Mouse (Mus musculus): ENCODE data around the gene Phkb. TPM values are rescaled to one million over a fixed set of nuclear protein-coding genes. Genes with fewer than 3 reads are reported as not detected.
"Not testable (repeated sequence)": the region's sequence is repeated elsewhere in the genome, so short reads cannot be mapped to it uniquely, and the experiment has no call there.

Gene Phkb
- polyA plus RNA-seq, 1 experiment from 2014 or later, result 52.4 TPM

GRCm38 (mm10) chr8:85854220-85855123 is 13.7 kb downstream of the Phkb start:
- Histone ChIP-seq H3K4me3 (ENCODE audit: low read depth, low read length) (no peak overlapping the region), H3K36me3 (ENCODE audit: control insufficient read depth, insufficient read depth, low read length) (no peaks in the 10 kb centered on the region), H3K9ac (ENCODE audit: low read depth, low read length) (no peak overlapping the region), H3K27ac (replicated peaks; ENCODE audit: low read depth, low read length) (no peak overlapping the region), H3K4me2 (ENCODE audit: low read depth, low read length) (no peak overlapping the region), H3K4me1 (ENCODE audit: control insufficient read depth, insufficient read depth, low read length) (no peaks in the 10 kb centered on the region), H3K9me3 (ENCODE audit: control insufficient read depth, low read length) (no peaks in the 10 kb centered on the region), H3K27me3 (replicated peaks; ENCODE audit: control insufficient read depth, insufficient read depth, low read length) (no peaks in the 10 kb centered on the region)
- DNase-seq (ENCODE audit: low spot score) (no peak), ATAC-seq (ENCODE audit: low read depth) (no peak)
- 89% methylated on average over 19 of the region's 19 CpGs for WGBS

GRCm38 (mm10) chr8:85857227-85857896 is 16.6 kb downstream of the Phkb start:
- 44% methylated on average over 11 of the region's 11 CpGs for WGBS
- ATAC-seq (ENCODE audit: low read depth); H3K4me1 ChIP-seq (ENCODE audit: control insufficient read depth, insufficient read depth, low read length); H3K27ac ChIP-seq (replicated peaks; ENCODE audit: low read depth, low read length); H3K9me3 ChIP-seq (ENCODE audit: control insufficient read depth, low read length); H3K4me3 ChIP-seq (ENCODE audit: low read depth, low read length); H3K4me2 ChIP-seq (ENCODE audit: low read depth, low read length); H3K27me3 ChIP-seq (replicated peaks; ENCODE audit: control insufficient read depth, insufficient read depth, low read length); H3K9ac ChIP-seq (ENCODE audit: low read depth, low read length); H3K36me3 ChIP-seq (ENCODE audit: control insufficient read depth, insufficient read depth, low read length); DNase-seq (ENCODE audit: low spot score): not testable (repeated sequence)

- Histone ChIP-seq H3K36me3 (ENCODE audit: control insufficient read depth, insufficient read depth, low read length) (no peaks in the 10 kb centered on the region), H3K4me2 (ENCODE audit: low read depth, low read length) (no peak overlapping the region), H3K4me1 (ENCODE audit: control insufficient read depth, insufficient read depth, low read length) (no peaks in the 10 kb centered on the region), H3K4me3 (ENCODE audit: low read depth, low read length) (no peak overlapping the region), H3K27ac (replicated peaks; ENCODE audit: low read depth, low read length) (no peak overlapping the region), H3K9me3 (ENCODE audit: control insufficient read depth, low read length) (no peaks in the 10 kb centered on the region), H3K27me3 (replicated peaks; ENCODE audit: control insufficient read depth, insufficient read depth, low read length) (no peaks in the 10 kb centered on the region), H3K9ac (ENCODE audit: low read depth, low read length) (no peak overlapping the region)
- WGBS, result 50% methylated on average over 5 of the region's 5 CpGs
- DNase-seq (ENCODE audit: low spot score) (no peak), ATAC-seq (ENCODE audit: low read depth) (no peak)
Observed at GRCm38 (mm10) chr8:85860612-85861011, 19.9 kb downstream of the Phkb start.

GRCm38 (mm10) chr8:85862381-85862780 is 21.6 kb downstream of the Phkb start:
- H3K9me3 ChIP-seq (ENCODE audit: control insufficient read depth, low read length), result no peaks in the 10 kb centered on the region
- no peaks in the 10 kb centered on the region for H3K36me3 ChIP-seq (ENCODE audit: control insufficient read depth, insufficient read depth, low read length)
- H3K4me3 ChIP-seq (ENCODE audit: low read depth, low read length), result no peak overlapping the region
- 50% methylated on average over 1 of the region's 1 CpGs for WGBS
- H3K4me1 ChIP-seq (ENCODE audit: control insufficient read depth, insufficient read depth, low read length), result no peaks in the 10 kb centered on the region
- ATAC-seq (ENCODE audit: low read depth) (no peak), DNase-seq (ENCODE audit: low spot score) (no peak)
- H3K27me3 ChIP-seq (replicated peaks; ENCODE audit: control insufficient read depth, insufficient read depth, low read length), result no peaks in the 10 kb centered on the region
- no peak overlapping the region for H3K9ac ChIP-seq (ENCODE audit: low read depth, low read length)
- no peak overlapping the region for H3K27ac ChIP-seq (replicated peaks; ENCODE audit: low read depth, low read length)
- no peak overlapping the region for H3K4me2 ChIP-seq (ENCODE audit: low read depth, low read length)

- H3K27ac ChIP-seq (replicated peaks; ENCODE audit: low read depth, low read length), result peak overlapping the region; percentile 58
- H3K9me3 ChIP-seq (ENCODE audit: control insufficient read depth, low read length), result no peaks in the 10 kb centered on the region
- ATAC-seq (ENCODE audit: low read depth) (peak; percentile 79), DNase-seq (ENCODE audit: low spot score) (peak; percentile 89)
- no peaks in the 10 kb centered on the region for H3K36me3 ChIP-seq (ENCODE audit: control insufficient read depth, insufficient read depth, low read length)
- no peak overlapping the region for H3K4me2 ChIP-seq (ENCODE audit: low read depth, low read length)
- WGBS, result 41% methylated on average over 2 of the region's 2 CpGs
- 0 out of 2 replicates have a peak, but pooled peaks cover 10% of the 10 kb centered on the region for H3K4me1 ChIP-seq (ENCODE audit: control insufficient read depth, insufficient read depth, low read length)
- no peak overlapping the region for H3K4me3 ChIP-seq (ENCODE audit: low read depth, low read length)
- no peak overlapping the region for H3K9ac ChIP-seq (ENCODE audit: low read depth, low read length)
- no peaks in the 10 kb centered on the region for H3K27me3 ChIP-seq (replicated peaks; ENCODE audit: control insufficient read depth, insufficient read depth, low read length)
Observed at GRCm38 (mm10) chr8:85871660-85872059, 30.9 kb downstream of the Phkb start.

GRCm38 (mm10) chr8:85877976-85878375 is 37.2 kb downstream of the Phkb start:
- Histone ChIP-seq H3K9ac (ENCODE audit: low read depth, low read length) (no peak overlapping the region), H3K27ac (replicated peaks; ENCODE audit: low read depth, low read length) (no peak overlapping the region), H3K4me1 (ENCODE audit: control insufficient read depth, insufficient read depth, low read length) (no peaks in the 10 kb centered on the region), H3K36me3 (ENCODE audit: control insufficient read depth, insufficient read depth, low read length) (peaks cover 26% of the 10 kb centered on the region), H3K4me2 (ENCODE audit: low read depth, low read length) (no peak overlapping the region), H3K27me3 (replicated peaks; ENCODE audit: control insufficient read depth, insufficient read depth, low read length) (no peaks in the 10 kb centered on the region), H3K4me3 (ENCODE audit: low read depth, low read length) (no peak overlapping the region), H3K9me3 (ENCODE audit: control insufficient read depth, low read length) (no peaks in the 10 kb centered on the region)
- ATAC-seq (ENCODE audit: low read depth), result no peak
- 92% methylated on average over 8 of the region's 8 CpGs for WGBS
- no peak for DNase-seq (ENCODE audit: low spot score)

- DNase-seq (ENCODE audit: low spot score), result no peak
- WGBS, result 96% methylated on average over 7 of the region's 7 CpGs
Observed at GRCm38 (mm10) chr8:85879624-85880023, 38.9 kb downstream of the Phkb start.

GRCm38 (mm10) chr8:85884811-85885210 is 44.1 kb downstream of the Phkb start:
- Histone ChIP-seq H3K27ac (replicated peaks; ENCODE audit: low read depth, low read length) (no peak overlapping the region), H3K4me3 (ENCODE audit: low read depth, low read length) (no peak overlapping the region), H3K4me1 (ENCODE audit: control insufficient read depth, insufficient read depth, low read length) (no peaks in the 10 kb centered on the region), H3K9ac (ENCODE audit: low read depth, low read length) (no peak overlapping the region), H3K36me3 (ENCODE audit: control insufficient read depth, insufficient read depth, low read length) (peaks cover 30% of the 10 kb centered on the region), H3K27me3 (replicated peaks; ENCODE audit: control insufficient read depth, insufficient read depth, low read length) (no peaks in the 10 kb centered on the region), H3K4me2 (ENCODE audit: low read depth, low read length) (no peak overlapping the region), H3K9me3 (ENCODE audit: control insufficient read depth, low read length) (no peaks in the 10 kb centered on the region)
- DNase-seq (ENCODE audit: low spot score), result no peak
- 90% methylated on average over 3 of the region's 3 CpGs for WGBS
- no peak for ATAC-seq (ENCODE audit: low read depth)

More at GRCm38 (mm10) chr8:85879624-85880023, 38.9 kb downstream of the Phkb start:
- no peak overlapping the region for H3K27ac ChIP-seq (replicated peaks; ENCODE audit: low read depth, low read length)
- H3K4me1 ChIP-seq (ENCODE audit: control insufficient read depth, insufficient read depth, low read length), result no peaks in the 10 kb centered on the region
- H3K27me3 ChIP-seq (replicated peaks; ENCODE audit: control insufficient read depth, insufficient read depth, low read length), result no peaks in the 10 kb centered on the region
- H3K36me3 ChIP-seq (ENCODE audit: control insufficient read depth, insufficient read depth, low read length), result peaks cover 31% of the 10 kb centered on the region
- no peak overlapping the region for H3K4me3 ChIP-seq (ENCODE audit: low read depth, low read length)
- H3K4me2 ChIP-seq (ENCODE audit: low read depth, low read length), result no peak overlapping the region
- no peak overlapping the region for H3K9ac ChIP-seq (ENCODE audit: low read depth, low read length)
- no peak for ATAC-seq (ENCODE audit: low read depth)
- H3K9me3 ChIP-seq (ENCODE audit: control insufficient read depth, low read length), result no peaks in the 10 kb centered on the region
